Mouse (Mus musculus) skeletal muscle tissue, adult 2 months (tissue): Measurements from ENCODE around the gene Cpa5.

Experiments
- DNase-seq: peaks from one replicate; pipeline ENCODE4 v3.0.0-alpha.2; 2012; ENCODE audit warnings: low read depth, low spot score

Cpa5 gene

GRCm38 (mm10) chr6:30604342-30604867, 6.4 kb upstream of the Cpa5 start:
- no peak for DNase-seq

GRCm38 (mm10) chr6:30605111-30605510, 5.7 kb upstream of the Cpa5 start:
- no peak for DNase-seq

- DNase-seq: no peak
Measured at GRCm38 (mm10) chr6:30605672-30606071, 5.1 kb upstream of the Cpa5 start.

GRCm38 (mm10) chr6:30611212-30611611, 402 bp downstream of the Cpa5 start:
- DNase-seq: no peak

DNA sequence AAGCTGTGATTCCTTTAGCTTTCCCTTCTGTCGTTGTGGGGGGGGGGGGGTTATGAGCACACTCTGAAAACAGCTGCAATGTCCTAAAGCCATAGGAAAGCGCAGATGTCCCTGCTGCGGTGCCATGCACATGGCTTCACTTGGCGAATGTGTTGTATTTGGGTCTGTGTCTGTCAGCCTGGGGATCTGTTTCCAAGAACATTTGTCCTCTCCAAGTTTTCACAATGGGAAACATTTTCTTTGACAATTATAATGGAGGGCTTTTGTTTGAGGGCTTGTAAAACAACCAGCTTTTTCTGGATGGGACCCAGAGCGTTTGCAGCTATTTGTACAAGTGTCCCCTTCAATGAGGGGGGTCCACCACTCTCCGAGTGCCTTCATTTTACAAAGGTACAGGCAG, 3.4 kb downstream of the Cpa5 start:
- DNase-seq: no peak

GRCm38 (mm10) chr6:30615741-30616140, 4.9 kb downstream of the Cpa5 start:
- DNase-seq: no peak

DNA sequence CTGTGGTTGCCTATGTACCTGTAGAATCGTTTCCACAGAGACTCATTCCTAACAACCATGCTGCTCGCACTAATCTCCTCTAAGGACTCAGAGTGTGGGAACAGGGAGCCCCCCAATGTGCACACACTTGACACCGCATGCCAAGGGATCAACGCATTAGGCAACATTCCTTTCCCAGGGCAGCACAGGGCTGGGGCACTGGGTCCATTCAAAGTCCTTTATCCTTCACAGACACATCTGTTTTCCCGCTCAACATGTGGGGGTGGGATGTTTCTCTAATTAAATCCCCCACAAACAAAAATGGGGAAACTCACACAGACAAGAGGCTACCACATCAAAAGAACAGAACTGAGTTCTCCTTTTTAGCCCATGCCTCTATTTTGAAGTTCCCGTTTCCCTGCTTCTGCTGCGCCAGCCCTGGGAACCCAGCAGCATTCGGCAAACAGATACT, 5.7 kb downstream of the Cpa5 start:
- DNase-seq: no peak

DNA sequence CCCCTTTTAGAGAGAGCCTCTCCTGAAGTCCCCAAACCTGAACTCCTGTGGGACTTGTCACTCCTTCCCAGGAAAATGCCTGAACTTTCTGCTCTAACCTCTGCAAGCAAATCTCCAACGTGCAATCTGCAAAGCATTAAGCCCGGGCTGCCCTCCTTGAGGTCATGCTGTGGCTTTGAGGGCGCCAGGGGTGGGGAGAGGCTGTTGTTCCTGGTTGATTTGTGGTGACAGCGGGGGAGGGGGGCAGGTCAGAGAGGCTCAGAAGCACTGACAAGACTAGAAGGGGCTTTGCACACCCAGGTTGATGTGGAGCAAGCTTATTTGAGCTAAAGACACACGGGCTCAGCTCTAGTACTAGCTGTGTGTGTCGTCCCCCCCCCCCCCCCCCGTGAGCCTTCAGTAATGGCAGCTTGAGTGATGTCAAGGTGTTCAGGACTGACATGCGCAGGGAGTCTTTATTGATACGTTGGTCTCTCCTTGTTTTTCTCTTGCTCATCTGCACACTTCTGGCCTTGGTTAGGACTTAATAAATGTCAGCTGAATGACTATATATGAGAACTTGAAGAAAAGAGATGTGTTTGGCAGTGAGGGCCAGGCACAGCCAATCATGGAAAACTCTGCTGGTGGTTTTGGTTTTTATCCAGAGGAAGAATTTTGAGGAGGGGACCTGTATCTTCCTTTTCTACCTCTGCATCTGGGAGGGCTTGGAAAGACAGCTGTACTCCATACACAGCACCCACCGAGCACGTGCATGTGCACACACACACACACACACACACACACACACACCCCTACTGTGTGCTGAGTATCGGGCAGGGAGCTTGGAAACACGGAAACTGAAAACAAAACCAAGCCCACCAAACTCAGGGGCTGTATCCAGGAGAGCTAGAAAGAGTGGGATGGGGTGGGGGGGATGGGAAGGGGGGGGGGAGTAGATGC, 6.5 kb downstream of the Cpa5 start:
- DNase-seq: no peak

DNA sequence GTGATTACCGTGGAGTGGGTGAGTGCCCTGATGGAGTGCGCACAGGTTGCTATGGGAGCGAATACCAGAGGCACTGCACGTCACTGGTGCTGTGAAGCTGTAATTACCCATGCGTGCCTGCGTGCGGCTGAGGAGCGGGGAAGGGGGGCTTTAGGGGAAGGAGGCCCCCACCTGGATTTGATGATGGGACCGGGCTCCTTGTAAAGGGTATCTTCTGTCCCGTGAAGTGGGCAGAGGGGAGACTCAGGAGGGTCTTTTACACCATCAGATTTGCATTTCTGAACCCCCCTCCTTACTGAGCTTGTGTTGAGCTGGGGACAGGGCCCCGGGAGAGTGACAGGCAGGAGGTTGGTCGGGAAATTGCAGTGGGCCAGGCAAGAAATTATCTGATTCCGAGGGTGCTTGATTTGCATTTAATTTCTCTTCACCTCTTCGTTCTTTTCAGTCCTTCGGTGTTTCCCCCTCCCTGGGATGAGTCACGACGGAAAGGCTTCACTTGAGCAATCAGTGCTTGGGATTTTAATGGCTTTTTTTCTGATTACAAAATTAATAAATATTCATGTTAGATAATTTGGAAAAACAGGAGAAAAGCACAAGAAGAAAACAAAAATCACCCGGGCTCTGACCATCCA, 7.3 kb downstream of the Cpa5 start:
- DNase-seq: no peak

- DNase-seq: peak; percentile 50
Measured at GRCm38 (mm10) chr6:30618735-30619134, 7.9 kb downstream of the Cpa5 start.

DNA sequence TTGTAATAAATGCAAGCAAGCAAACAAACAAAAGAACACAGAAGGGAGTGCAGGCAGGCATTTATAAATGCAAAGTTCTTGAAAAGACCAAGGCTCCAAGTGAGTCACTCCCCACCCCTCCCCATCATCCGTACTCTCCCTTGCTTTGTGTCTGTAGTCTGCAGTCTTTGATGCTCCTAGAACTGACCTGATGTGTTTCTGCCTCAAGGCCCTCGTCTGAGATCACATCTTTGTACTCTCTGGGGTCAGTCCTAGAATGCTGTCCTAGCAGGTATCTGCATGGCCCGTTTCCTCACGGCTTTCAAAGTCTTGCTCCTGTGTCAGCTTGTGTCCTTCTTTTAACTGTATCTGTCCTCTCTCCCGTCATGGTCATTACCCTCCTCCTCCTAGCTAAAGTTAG, 8.8 kb downstream of the Cpa5 start:
- no peak for DNase-seq

DNA sequence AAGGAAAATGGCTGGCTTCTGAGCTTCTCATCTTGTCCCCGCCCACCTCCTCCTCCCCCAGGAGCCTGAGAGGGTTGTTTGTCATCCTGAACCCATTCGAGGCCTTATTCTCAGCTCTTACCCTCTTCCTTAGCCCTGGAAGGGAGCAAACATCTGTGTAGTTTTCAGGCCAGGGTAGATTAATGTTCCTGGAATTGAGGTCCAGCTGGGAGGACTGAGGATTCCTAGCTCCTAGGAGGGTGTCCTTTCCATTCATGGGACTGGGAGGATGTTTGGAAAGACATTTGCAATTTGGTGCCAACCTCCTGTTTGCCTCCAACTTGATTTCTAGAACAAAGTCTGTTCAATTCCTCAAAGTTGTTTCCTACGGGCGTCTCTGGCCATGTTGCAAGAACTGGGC, 9.8 kb downstream of the Cpa5 start:
- peak; percentile 69 for DNase-seq

GRCm38 (mm10) chr6:30620994-30621393, 10.2 kb downstream of the Cpa5 start:
- DNase-seq: no peak

DNA sequence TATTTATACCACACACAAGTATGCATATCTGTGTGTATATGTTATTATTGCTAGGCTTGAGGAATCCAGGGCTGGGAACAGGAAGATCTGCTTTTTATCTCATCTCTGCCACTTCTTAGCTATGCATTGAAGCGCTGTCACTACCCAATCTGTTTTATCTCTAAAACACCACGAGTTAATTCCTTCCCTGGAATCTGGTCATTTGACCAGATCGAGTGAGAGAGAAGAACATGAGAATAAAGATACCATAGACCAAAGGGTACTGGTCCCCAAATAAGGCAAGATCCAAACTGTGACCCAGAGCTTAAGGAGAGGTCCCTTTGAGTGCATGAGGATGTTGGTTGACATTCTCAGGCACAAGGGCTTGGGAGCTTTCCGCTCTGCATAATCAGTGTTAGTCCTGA, 11.2 kb downstream of the Cpa5 start:
- DNase-seq: no peak

DNA sequence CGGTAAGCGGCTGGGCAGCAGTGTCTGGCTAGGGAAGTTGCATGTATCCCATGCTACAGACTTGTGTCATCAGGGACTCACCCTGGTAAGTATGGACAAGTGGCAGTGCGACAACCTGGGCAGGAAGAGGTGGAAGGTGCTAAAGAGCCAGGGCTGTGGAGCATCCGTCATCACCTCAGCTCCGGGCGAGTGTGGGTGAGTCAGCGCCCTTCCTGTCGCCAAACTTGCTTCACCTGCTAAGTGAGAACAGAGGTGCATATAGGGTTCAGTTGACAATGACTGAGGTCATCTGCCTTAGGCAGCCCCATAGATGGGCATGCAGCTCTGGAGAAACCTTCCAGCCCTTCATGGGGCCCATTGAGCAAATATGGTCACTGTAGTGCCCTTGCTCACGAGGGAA, 14.0 kb downstream of the Cpa5 start:
- DNase-seq: no peak

DNA sequence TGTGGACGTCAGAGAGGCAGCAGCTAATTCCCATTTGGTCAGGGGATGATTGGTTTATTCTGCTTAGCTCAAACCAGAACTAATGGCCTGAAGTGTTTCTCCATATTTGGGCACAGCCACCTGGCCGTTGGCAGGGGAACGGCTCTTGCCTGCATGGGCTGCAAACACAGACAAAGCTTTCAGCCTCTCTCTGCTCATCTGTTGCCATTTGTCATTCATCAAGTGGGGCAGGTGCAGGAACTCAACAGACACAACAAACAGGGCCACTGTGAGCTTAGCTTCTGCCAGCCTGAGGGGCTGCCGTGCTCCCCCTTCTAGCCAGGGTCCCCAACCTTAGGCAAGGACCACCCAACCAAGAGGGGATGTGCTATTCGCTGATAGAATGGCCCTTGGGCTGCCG, 17.3 kb downstream of the Cpa5 start:
- DNase-seq: no peak

DNA sequence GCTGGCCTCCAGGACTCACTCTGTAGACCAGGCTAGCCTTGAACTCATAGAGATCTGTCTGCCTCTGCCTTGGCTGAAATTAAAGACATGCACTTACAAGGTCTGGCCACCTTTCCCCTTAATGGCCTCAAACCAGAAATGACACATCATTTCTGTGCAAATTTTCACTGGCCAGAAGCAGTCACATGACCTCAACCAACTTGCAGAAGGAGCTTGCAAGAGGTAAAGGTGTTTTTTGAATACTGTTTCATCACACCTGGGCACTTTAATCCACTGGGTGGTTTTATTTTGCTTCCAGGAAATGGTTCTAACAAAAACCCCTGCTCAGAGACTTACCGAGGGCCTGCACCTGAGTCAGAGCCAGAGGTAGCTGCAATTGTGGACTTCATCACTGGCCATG, 19.2 kb downstream of the Cpa5 start:
- no peak for DNase-seq

- DNase-seq: no peak
Measured at GRCm38 (mm10) chr6:30635361-30635862, 24.6 kb downstream of the Cpa5 start.

GRCm38 (mm10) chr6:30636186-30636842, 25.5 kb downstream of the Cpa5 start:
- DNase-seq: no peak

GRCm38 (mm10) chr6:30638674-30639268, 28.0 kb downstream of the Cpa5 start, which contains the start of gene Cpa1:
TSS of gene Cpa1 (plus strand) at chr6:30639218.
- no peak for DNase-seq

GRCm38 (mm10) chr6:30643694-30644460, 33.1 kb downstream of the Cpa5 start:
- DNase-seq: peak; percentile 19
